Mouse (Mus musculus) G1E (cell line): ENCODE data around the gene Hs6st1. TPM values are rescaled to one million over a fixed set of nuclear protein-coding genes. Genes with fewer than 3 reads are reported as not detected.

Source experiments
- ATAC-seq: 2 replicates; pipeline ENCODE4 v1.8.0; 2016; ENCODE audit warnings: mild to moderate bottlenecking; ENCODE audit not compliant: insufficient number of reproducible peaks, poor library complexity, low FRiP score, severe bottlenecking; ENCODE audit errors: extremely low read depth
- DNase-seq: peaks from one replicate; pipeline ENCODE4 v3.0.0; 2012; ENCODE audit warnings: low spot score
- H3K27me3 ChIP-seq: 2 replicates; pipeline ENCODE4 v1.6.1; 2012; ENCODE audit warnings: mild to moderate bottlenecking, low read length, inconsistent platforms; ENCODE audit not compliant: insufficient read depth
- H3K36me3 ChIP-seq: replicated peaks from 2 replicates; pipeline ENCODE3; 2012; ENCODE audit warnings: mild to moderate bottlenecking, inconsistent platforms
- H3K4me1 ChIP-seq: 2 replicates; pipeline ENCODE4 v1.6.1; 2012; ENCODE audit warnings: low read depth, low read length, inconsistent platforms, mixed read lengths; ENCODE audit not compliant: insufficient read depth
- H3K4me3 ChIP-seq: 2 replicates; pipeline ENCODE4 v1.5.1; 2012; ENCODE audit warnings: low read depth, mild to moderate bottlenecking, inconsistent platforms, low read length, moderate library complexity, mixed read lengths
- H3K9me3 ChIP-seq: replicated peaks from 2 replicates; pipeline ENCODE4 v1.6.1; 2012; ENCODE audit warnings: inconsistent platforms
- CTCF ChIP-seq: IDR thresholded peaks from 2 replicates; pipeline ENCODE4 v1.5.1; 2012; ENCODE audit warnings: low read depth, low read length, inconsistent platforms, mixed read lengths
- GATA1 ChIP-seq: IDR thresholded peaks from 2 replicates; pipeline ENCODE4 v1.6.1; 2012; ENCODE audit warnings: borderline replicate concordance, low read length, inconsistent platforms, mixed read lengths
- GATA2 ChIP-seq: IDR thresholded peaks from 2 replicates; pipeline ENCODE4 v1.6.1; 2012; ENCODE audit warnings: low read depth, low read length, inconsistent platforms, borderline replicate concordance
- POLR2AphosphoS5 ChIP-seq: IDR thresholded peaks from 2 replicates; pipeline ENCODE4 v1.6.1; 2012; ENCODE audit warnings: low read depth, low read length, inconsistent platforms; ENCODE audit not compliant: insufficient replicate concordance
- TAL1 ChIP-seq: conservative IDR thresholded peaks from 2 replicates; pipeline ENCODE4 v1.6.1; 2012; ENCODE audit warnings: low read depth, low read length, inconsistent platforms, mixed read lengths
- polyA plus RNA-seq: library from polyadenylated mRNA; stranded (reverse); fragments of >175 nt; gene quantifications from 2 replicates; pipeline ENCODE4 v1.2.3, GENCODE M21; 2012
- total RNA-seq, 2 experiments: library from RNA; stranded (forward) in 1 of 2; stranded (reverse) in 1 of 2; fragments of 200-1000 nt in 1 of 2; fragments of >200 nt in 1 of 2; fragmentation: Nextera tagmentation in 1 of 2; gene quantifications; 2 replicates each; pipeline ENCODE4 v1.2.3; 2014 to 2017

Gene Hs6st1
- total and polyA plus RNA-seq, 3 experiments, result 29.3 to 62.9 (median 54.9) TPM

- Histone ChIP-seq H3K36me3 (peaks cover 57% of the 10 kb centered on the region), H3K27me3 (no peaks in the 10 kb centered on the region), H3K9me3 (no peaks in the 10 kb centered on the region), H3K4me1 (peaks cover 35% of the 10 kb centered on the region), H3K4me3 (no peak overlapping the region)
- ATAC-seq, result no peak
- DNase-seq, result no peak
- TF ChIP-seq GATA1 (no peak), CTCF (no peak), TAL1 (no peak), POLR2AphosphoS5 (no peak), GATA2 (no peak)
These were observed 37.9 kb downstream of the Hs6st1 start for GRCm38 (mm10) chr1:36105917-36106706.

GRCm38 (mm10) chr1:36109987-36110386 is 41.8 kb downstream of the Hs6st1 start:
- TF ChIP-seq POLR2AphosphoS5 (no peak), CTCF (no peak), GATA2 (no peak), GATA1 (no peak), TAL1 (no peak)
- no peaks in the 10 kb centered on the region for H3K9me3 ChIP-seq
- DNase-seq, result no peak
- peaks cover 21% of the 10 kb centered on the region for H3K27me3 ChIP-seq
- peaks cover 14% of the 10 kb centered on the region; the same call in 1 of the 2 replicates for H3K4me1 ChIP-seq
- H3K36me3 ChIP-seq, result peaks cover 18% of the 10 kb centered on the region
- ATAC-seq, result no peak
- H3K4me3 ChIP-seq, result no peak overlapping the region

DNA sequence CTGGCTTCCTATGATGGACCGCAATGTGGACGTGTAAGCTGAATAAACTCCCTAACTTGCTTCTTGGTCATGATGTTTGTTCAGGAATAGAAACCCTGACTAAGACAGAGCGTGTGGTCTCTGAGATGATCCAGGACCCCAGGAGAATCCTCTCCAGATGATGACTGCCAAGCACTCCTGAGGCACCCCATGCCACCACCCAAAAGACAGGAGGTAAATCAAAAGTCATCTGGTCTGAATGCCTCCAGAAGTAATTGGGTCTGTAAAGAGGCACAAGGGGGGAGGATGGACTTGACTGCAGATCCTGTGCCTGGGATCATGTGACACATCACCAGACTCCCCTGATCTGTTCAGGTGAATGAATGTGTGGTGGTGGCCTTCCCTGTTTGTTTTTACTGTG is 44.5 kb downstream of the Hs6st1 start:
- H3K36me3 ChIP-seq, result no peaks in the 10 kb centered on the region
- DNase-seq (no peak), ATAC-seq (no peak)
- H3K4me1 ChIP-seq, result peaks cover 10% of the 10 kb centered on the region; the same call in 1 of the 2 replicates
- no peaks in the 10 kb centered on the region for H3K9me3 ChIP-seq
- no peak overlapping the region for H3K4me3 ChIP-seq
- H3K27me3 ChIP-seq, result peaks cover 45% of the 10 kb centered on the region
- TF ChIP-seq TAL1 (no peak), GATA2 (no peak), CTCF (no peak), POLR2AphosphoS5 (no peak), GATA1 (no peak)

DNA sequence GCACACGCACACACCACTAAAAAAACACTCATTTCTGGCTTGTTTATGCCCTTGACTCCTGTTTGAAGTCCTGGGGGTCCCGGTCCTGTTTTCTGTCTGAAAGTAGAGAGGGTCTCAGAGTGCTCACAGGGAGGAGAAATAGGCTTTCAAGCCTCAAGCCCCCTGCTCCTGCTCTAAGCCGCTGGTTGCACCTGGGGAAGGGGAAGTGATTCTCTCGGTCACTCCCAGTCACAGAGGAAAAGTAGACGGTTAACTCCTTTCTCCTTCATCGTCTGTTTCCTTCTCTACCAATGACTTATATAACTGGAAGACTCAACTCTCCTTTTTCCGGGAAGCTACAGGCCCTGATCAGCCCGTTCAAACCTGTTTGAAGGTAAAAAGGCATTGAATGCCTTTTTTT is 45.5 kb downstream of the Hs6st1 start:
- no peaks in the 10 kb centered on the region for H3K36me3 ChIP-seq
- ATAC-seq (no peak), DNase-seq (no peak)
- H3K9me3 ChIP-seq, result no peaks in the 10 kb centered on the region
- H3K27me3 ChIP-seq, result peaks cover 52% of the 10 kb centered on the region
- TF ChIP-seq TAL1 (no peak), POLR2AphosphoS5 (no peak), GATA1 (no peak), GATA2 (no peak), CTCF (no peak)
- H3K4me1 ChIP-seq, result peaks cover 13% of the 10 kb centered on the region; the same call in 1 of the 2 replicates
- H3K4me3 ChIP-seq, result no peak overlapping the region

DNA sequence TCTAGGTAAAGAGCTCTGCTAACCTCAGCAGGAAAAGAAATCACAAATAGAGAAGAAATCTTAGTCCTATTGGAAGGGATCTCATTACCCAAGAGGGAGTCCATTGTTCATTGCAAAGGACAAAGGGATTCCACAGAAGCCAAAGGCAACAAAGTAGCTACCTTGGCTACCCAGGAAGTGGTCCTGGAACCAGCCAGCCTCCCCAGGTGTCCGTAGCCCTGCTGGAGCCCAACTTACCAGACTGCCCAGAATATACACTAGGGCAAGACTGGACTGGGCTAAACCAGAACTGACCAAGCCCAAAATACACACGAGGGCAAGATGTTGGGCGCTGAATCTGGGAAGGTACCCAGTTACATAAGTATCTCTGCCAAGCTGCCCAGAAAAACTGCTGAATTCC is 46.6 kb downstream of the Hs6st1 start:
- Histone ChIP-seq H3K4me3 (no peak overlapping the region), H3K36me3 (no peaks in the 10 kb centered on the region), H3K4me1 (peaks cover 13% of the 10 kb centered on the region; the same call in 1 of the 2 replicates), H3K27me3 (peaks cover 59% of the 10 kb centered on the region), H3K9me3 (no peaks in the 10 kb centered on the region)
- no peak for DNase-seq
- ATAC-seq, result no peak
- TF ChIP-seq GATA1, result no peak
- no peak for TF ChIP-seq GATA2
- TF ChIP-seq CTCF, result no peak
- TF ChIP-seq TAL1, result no peak
- no peak for TF ChIP-seq POLR2AphosphoS5

GRCm38 (mm10) chr1:36116488-36116887 is 48.3 kb downstream of the Hs6st1 start:
- H3K4me3 ChIP-seq, result no peak overlapping the region
- no peak for ATAC-seq
- H3K36me3 ChIP-seq, result no peaks in the 10 kb centered on the region
- DNase-seq, result no peak
- TF ChIP-seq GATA1, result no peak
- no peak for TF ChIP-seq TAL1
- TF ChIP-seq GATA2, result no peak
- TF ChIP-seq POLR2AphosphoS5, result no peak
- no peak for TF ChIP-seq CTCF
- peaks cover 13% of the 10 kb centered on the region; the same call in 1 of the 2 replicates for H3K4me1 ChIP-seq
- H3K9me3 ChIP-seq, result no peaks in the 10 kb centered on the region
- H3K27me3 ChIP-seq, result peaks cover 66% of the 10 kb centered on the region
